Mouse (Mus musculus) frontal cortex, postnatal 25 days (tissue): ENCODE measurements around the gene Tpi1.
"Not testable (repeated sequence)": the region's sequence is repeated elsewhere in the genome, so short reads cannot be mapped to it uniquely, and the experiment has no call there.

Source experiments
- DNase-seq, 2 experiments: peaks; one replicate each; pipeline ENCODE4 v3.0.0; 2022; ENCODE audit warnings: low spot score in 2 of 2

The Tpi1 gene

DNA sequence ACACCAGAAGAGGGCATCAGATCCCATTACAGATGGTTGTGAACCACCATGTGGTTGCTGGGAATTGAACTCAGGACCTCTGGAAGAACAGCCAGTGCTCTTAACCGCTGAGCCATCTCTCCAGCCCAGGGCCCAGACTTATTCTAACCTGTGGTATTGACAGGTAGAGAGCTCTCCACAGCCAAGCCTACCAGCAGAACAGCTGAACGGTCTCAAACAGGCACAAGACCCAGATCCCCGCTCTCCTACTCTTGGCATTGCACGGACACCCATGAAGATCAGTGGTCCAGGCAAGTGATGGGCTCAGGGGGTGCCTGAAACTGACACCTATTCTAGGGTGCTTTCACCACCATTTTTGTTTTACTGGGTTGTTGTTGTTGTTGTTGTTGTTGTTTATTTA, 17.1 kb upstream of the Tpi1 start:
- DNase-seq, result not testable (repeated sequence)

DNA sequence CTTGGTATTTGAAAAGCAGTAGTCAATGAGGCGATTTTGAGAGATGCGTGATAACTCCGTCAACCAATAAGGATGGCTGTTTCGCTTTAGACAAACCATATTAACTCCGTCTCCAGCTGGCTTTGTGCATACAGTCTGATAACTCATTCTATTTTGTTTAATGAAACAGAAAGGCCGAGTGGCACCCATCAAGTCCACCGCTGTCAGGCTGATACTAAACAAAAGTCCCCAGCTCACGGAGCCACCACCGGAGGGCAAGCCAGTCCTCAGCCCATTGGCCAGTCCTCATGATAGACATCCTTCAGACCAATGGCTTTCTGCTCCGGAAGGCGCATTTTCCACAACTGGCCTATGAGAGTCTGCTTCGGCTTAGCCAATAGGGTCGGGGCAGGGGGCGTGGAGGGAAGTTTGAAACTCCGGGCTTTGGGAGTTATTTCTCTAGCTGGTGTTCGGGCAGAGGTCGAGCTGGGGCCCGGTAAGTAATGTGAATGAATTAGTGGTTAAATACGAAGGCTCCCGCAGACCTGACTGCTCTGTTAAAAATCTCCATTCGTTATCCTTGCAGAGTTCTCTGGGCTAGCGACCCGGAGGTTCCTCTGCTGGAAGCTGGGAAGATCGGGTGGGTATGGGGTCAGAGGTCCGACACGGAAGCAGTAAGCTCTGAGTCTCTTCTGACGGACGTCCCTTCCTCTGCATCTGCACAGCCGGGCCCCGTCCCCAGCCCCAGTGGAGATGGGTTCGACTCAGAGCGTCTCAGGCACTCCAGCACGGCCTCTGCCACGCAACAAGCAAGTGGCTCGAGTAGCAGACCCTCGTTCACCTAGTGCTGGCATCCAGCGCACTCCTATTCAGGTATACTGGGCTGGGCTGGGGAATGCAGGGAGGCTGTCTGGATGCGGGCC, 16.0 kb upstream of the Tpi1 start:
- peak; percentile 83 to 90 for DNase-seq

DNA sequence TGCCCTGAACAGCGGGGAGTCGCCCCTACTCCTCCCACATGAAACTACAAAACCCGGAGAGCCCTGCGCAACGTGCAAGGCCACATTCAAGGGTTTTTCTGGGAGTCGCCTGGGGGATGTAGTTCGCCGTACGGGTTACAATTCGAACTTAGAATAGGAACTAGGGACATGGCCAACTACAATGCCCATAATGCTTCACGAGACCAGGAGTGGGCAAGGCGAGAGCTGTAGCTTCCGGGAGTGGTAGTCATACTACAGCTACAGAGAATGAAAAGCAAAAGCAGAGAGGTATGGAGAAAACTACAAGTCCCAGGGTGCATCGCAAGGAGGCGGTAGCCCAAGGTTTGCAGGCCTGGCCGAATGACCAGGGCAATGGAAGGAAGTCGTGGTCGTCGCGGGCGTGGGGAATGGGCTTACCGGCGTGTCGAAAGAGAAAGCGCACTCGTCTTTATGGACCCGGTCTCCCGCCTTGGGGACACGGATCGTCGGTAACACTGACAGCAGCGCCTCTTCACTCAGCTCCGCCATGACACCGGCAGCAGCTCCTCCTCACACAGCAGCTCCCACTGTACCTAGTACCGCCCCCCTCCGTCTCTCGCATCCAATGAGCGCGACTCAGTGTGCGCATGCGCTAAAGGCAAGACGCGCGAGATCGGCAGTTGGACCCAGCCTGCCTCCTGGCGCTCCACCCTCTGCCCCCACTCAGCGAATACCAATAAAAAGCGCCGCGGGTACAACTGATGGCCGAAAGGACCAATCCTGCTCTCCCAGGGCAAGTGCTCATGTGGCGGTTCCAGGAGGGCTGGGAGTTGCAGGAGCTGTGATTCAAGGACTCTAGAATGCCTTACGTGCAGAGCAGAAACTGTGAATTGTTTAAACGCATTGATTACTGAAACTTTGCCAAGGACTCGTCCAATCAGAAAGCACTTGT, 15.0 kb upstream of the Tpi1 start, which contains the start of the genes Usp5 and Cdca3:
Usp5 (minus strand) TSS at position 617 of the 931 bp plus-strand sequence.
Cdca3 (plus strand) TSS at position 680 of the 931 bp plus-strand sequence.
- DNase-seq, result peak; percentile 95 to 98

DNA sequence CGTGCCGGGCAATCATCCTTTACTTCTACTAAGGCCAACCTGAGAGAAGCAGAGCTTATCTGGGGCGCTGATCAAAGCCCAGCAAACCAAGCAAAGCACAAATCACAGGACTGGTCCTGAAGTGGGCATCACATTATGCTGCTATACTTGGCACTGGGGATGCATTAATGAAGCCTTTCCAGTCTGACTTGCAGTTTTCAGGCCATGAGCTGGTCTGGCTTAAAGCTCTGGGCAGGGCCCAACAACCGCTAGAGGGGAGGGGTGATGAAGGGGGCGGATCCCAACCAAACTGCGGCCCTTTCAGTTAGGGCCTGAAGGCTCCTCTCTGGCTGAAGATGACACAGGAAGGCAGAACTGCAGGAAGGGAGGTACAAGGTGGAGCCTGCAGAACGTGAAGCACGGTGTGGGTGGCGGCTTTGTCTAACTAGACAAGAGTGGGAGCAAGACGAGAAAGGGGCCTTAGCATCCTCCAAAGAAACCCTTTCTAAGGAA, 14.1 kb upstream of the Tpi1 start:
- DNase-seq, result no peak

DNA sequence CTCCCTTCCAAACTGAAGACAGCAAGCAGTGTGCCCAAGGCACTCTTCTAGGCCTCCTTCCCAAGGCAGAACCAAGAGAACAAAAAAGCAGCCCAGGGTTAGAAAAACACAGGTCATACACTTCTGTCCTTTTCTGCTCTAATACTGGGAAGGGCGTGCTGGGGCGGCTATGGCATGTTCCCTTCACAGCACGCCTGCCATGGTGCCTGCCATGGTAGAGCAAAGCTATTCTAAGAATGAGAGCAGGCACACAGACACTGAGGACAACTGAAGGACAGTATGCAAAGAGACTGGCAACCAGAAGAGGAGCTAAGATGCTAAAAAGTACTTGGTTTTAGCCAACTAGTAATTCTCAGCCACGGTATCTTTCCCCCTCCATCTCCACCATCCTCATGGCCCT, 8.0 kb upstream of the Tpi1 start:
- DNase-seq, result no peak

DNA sequence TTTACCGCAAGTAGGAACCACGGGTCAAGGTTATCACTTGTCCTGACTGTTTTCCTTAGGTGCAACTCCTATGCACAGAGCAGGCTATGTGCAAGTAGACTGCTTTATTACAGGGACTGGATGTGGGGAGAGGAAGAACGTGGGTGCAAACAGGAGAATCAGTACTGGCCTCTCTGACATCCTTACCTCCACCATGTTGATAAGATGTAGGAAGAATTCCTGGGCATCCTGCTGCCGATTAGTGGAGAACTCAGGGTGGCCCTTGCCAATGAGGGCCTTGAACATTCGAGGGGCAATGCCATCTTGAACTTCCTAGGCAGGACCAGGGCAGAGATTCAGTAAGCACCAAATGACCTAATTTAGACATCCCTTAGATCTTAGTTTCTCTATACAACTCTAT, 6.8 kb upstream of the Tpi1 start:
- DNase-seq, result no peak

DNA sequence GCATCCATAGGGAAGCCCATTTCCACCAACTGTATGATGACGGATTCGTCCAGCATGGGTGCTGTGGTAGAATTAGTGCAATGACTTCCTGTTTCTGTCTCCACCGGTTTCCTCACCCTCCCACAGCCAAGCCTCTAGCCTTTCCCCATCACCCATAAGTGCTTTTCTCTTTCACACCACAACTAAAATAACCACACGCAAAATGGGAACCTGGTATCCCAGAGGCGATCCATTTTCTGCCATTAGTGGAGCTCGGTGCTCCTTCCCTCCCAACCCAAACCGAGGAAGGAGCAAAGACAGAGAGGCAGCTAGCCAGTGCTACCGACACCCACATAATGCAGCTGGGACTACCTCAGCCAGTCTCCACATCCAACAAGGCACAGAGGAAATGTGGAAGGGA, 3.9 kb upstream of the Tpi1 start:
- no peak for DNase-seq

DNA sequence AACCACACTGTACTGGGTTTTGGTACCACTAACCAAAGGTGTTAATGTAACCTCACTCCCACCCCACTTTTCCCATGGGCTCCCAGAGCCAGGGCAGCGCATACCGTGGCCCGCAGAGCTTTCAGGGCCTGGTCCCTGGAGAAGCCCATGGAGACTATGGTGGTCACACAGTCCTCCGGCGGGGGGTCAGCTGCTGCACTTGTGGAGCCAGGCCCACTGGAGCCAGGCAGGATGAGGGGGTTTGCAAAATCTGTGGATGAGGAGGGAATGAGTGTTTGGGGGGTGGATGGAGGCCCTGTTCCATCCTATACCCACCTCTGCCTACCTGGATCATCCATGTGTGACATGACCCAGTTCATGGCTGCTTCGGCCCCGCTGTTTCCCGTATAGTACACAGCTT, 3.5 kb upstream of the Tpi1 start:
- DNase-seq, result no peak

DNA sequence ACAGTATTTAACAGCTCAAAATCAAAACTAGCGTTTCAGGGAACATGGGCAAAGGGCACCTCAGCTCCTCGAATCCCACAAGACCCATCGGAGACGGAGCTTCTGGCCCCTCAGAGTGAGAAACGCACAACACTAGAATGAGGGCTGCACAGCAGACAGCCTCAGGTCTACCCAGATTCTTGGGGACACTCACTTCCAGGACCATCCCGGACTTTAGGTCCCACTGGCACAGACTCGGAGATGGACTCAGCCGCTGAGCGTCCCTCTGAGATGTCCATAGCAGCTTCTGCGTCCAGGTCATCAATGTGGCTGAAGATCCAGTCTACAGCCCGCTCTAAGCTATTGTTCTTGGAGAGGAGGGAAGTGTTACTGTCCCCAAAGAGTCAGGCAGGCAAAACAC, 3.0 kb upstream of the Tpi1 start:
- DNase-seq, result no peak

DNA sequence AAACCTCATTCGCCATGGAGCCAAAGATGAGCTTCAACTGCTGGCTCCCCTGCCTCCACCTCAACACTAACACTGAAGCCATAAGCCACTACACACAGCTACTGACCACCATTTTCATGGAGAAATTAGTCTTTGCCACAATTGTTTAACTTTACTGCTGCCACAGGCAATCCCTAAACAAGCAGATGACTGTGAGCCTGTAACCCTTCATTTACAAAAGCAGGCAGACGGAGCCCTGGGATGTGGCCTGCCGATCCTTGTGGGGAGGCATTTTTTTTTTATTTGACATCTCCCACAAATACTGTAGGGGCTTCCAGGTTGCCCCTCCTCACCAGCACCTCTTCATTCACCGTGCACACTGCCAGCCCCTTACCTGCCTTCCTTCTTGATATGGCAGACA, 2.5 kb upstream of the Tpi1 start:
- no peak for DNase-seq

DNA sequence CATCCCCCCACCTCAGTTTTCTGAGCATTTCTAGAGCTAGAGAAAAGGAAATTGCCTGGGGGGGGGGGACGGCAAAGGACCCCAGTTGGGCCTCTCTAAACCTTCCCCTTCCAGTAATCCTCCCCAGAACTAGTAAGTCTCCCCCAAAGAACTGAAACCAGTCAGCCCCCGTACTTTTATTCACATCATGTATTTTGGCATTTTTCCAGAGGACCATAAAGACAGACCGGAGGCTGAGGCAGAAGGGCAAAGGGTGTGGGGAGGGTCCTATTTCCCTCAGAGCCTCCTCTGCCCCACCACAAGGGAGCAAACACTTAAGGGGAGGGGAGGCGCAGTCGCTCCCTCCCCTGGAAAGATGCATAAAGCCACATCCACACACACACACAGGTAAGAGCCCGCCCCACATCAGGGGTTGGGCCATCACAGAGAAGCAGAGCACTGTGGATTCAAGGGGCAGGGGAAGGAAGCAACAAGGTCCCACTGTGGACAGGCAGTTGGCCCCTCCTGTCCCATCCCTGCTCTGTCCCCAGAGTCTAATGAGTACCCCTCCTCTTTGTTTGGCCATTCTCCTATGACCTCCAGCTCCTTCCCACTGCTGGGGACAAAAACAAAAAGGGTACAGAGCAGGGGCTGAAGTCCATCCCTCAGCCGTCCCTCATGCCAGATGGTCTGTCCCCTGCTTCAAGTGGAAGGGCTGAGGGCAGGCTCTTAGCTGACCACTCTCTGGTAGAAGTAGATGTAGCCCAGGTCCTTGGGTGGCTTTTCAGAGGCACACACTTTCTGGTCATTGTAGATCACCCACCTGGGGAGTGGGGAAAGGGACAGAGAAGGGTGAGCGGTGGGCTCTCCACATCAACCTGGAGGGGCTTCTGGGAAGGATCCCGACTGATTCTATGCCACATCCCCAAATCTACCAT, 1.0 kb upstream of the Tpi1 start:
- no peak for DNase-seq

DNA sequence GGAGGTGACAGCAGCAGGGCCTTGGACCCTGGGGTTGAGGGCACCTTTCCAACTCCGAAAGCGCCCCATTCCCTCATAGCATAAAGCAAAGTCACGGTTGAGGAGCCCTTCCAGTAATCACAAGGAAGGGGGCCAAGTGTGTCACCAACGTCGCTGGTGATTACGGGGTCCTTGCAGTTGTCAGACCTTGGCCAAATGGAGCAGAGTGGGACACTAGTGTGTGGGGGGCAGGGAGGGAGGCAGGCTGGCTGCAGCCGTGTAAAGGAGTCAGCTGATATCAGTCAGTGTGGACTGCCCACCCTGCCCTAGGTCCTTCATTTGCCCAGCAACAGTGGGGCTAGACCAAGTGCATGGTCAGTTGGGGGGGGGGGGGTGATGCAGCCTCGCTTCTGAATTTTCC, 352 bp upstream of the Tpi1 start:
- DNase-seq, result no peak

DNA sequence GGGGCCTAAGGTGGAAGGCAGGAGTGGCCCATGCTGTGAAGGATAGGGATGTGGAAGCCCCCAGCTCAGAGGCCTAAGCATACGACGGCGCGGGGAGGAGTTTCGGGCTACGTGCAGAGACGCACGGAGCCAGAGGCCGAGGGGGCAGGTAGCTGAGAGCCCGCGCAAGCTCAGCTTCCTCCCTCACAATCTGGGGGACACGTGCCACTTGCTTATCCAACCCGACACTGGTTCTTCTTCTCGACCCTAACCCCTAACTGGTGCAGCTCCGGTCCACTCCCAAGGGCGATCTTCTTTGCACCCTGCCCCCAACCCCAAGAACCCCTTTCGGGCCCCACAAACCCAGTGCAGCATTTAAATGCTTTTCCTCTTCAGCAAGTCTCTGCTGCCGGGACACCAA, 600 bp downstream of the Tpi1 start:
- DNase-seq, result peak in 1 of 2 experiments; percentile 51

DNA sequence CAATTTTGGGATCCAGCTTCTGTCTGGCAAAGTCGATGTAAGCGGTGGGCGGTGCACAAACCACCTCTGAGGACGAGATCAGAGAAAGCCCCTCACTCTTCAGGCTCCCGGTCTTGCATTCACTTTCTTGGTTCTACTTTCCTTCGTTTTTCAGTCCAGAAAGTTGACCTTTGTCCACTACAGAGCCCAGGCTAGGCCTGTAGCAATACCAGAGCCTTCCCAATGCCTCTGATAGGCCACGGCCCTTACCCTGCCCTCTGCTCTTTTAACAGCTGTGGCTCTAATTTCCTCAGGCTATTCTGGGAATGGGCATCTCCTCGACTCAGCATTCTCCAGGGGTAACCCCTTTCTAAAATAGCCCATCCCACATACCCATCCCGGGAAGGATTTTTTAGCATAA, 1.2 kb downstream of the Tpi1 start:
- DNase-seq, result no peak

DNA sequence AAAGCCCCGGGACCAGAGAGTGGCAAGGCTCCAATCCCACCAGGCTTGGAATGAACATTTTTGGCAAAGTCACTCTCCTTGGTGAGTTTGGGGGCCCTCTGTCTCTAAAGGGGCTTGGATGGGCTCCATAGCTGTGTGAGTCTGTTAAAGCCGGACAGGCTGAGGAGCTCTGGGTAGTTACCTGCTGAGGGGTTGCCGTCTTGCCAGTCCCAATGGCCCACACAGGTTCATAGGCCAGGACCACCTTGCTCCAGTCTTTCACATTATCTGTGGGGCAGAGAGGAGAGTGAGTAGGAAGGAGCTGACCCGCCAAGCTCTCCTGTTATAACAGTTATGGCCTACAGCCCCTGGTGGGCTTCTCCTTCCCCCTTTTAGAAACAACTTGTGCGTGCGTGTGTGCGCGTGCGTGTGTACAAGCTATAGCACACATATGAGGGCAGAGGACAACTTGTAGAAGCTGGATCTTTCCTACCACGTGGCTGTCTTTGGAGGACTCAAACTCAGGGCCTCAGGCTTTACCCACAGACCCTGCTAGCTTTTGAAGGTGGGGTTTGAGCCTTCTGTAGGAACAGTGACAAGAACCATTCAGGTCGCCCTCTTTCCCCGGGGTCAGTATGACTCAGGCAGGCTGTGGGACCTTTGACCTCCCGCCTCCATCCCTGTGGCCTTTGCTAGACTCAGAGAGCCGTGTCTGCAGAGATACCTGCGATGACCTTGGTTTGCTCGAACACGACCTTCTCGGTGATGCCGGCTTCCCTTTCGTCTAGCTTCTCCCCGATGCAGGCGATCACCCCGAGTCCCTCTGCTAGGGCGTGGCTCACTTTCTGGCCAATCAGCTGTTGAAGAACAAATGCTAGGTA, 2.2 kb downstream of the Tpi1 start:
- no peak for DNase-seq

DNA sequence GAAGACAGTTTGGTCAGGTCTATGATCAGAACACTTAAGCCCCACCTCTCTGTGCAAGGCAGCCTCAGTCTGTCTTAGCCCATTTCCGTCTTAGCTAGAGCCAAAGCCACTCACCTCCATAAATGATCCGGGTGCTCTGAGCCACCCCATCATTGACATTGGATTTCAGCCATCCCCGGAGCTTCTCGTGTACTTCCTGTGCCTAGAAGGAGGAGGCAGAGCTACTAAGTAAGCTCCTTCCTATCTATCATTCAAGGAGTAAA, 2.8 kb downstream of the Tpi1 start:
- no peak for DNase-seq

DNA sequence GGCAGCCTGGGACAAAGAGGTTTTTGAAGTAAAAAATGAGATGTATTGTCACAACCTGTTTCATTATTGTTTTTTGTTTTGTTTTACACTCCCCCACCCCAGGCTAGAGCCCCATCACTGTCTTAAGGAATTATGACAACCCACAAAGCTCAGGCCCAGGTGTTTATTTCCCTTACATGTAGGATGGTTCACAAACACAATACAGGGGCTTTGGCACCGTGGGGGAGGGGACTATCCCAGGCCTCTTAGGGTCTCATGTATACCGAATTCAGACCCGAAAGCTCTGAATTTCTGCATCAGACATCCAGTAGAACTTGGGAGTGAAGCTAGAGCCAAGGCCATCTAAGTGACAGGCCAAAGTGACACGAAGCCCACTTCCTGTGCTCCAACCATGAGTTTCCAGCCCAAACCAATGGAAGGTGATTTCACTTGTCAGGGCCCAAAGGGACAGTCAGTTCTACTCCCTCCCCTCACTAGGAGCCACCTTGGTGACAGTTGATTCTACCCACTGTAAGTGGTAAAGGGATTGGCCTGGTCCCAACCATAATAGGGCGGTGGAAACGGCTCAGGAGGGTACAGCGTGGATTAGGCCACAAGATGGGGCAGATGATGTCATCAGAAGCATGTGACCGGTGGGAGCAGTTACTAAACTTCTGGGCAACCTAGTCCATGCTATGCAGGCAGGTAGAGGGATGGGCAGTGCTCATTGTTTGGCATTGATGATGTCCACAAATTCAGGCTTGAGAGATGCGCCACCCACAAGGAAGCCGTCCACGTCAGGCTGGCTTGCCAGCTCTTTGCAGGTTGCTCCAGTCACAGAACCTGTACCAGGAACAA, 3.3 kb downstream of the Tpi1 start:
- DNase-seq, result not testable (repeated sequence)

DNA sequence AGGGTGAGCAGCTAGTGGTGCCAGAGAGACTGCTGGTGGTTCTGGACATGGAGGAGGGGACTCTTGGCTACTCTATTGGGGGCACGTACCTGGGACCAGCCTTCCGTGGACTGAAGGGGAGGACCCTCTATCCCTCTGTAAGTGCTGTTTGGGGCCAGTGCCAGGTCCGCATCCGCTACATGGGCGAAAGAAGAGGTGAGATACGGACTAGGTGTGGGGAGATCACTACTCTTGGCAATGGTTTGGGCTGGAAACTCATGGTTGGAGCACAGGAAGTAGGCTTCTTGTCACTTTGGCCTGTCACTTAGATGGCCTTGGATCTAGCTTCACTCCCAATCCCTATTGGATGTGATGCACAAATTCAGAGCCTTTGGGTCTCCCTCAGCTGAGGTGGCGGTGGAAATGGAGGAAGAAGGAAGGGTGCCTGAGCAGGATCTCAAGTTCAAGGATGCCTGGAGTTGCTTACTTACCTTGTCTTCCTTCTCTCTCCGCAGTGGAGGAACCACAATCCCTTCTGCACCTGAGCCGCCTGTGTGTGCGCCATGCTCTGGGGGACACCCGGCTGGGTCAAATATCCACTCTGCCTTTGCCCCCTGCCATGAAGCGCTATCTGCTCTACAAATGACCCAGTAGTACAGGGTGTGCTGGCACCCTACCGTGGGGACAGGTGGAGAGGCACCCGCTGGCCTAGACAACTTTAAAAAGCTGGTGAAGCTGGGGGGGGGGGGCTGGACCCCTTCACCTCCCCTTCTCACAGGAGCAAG, 4.1 kb downstream of the Tpi1 start:
- DNase-seq, result no peak
